Mouse (Mus musculus) cerebellum, postnatal 14 days (tissue): ENCODE results near the gene Tbx4.

Experiments
- DNase-seq, 2 experiments: peaks; one replicate each; pipeline ENCODE4 v3.0.0; 2021; ENCODE audit warnings: mixed read lengths in 2 of 2

Tbx4 gene

GRCm38 (mm10) chr11:85910133-85910532, 23.9 kb downstream of the Tbx4 start:
- DNase-seq: no peak

- DNase-seq: peak; percentile 7 to 17
Observed at GRCm38 (mm10) chr11:85913506-85913905, 27.3 kb downstream of the Tbx4 start.

- no peak for DNase-seq
Observed at GRCm38 (mm10) chr11:85917091-85917992, 31.1 kb downstream of the Tbx4 start.

- no peak for DNase-seq
Observed at GRCm38 (mm10) chr11:85917993-85918325, 31.7 kb downstream of the Tbx4 start.

- no peak for DNase-seq
Observed at GRCm38 (mm10) chr11:85918388-85918940, 32.2 kb downstream of the Tbx4 start.

GRCm38 (mm10) chr11:85925294-85925743, 39.1 kb downstream of the Tbx4 start:
- peak; percentile 20 to 34 for DNase-seq

GRCm38 (mm10) chr11:85926287-85926764, 40.1 kb downstream of the Tbx4 start:
- no peak for DNase-seq

GRCm38 (mm10) chr11:85928106-85928505, 41.9 kb downstream of the Tbx4 start:
- DNase-seq: no peak

- no peak for DNase-seq
Observed at GRCm38 (mm10) chr11:85929651-85930050, 43.4 kb downstream of the Tbx4 start.

GRCm38 (mm10) chr11:85941785-85942570, 55.8 kb downstream of the Tbx4 start:
- no peak for DNase-seq

GRCm38 (mm10) chr11:85948765-85949164, 62.5 kb downstream of the Tbx4 start:
- DNase-seq: no peak

GRCm38 (mm10) chr11:85949749-85950148, 63.5 kb downstream of the Tbx4 start:
- no peak for DNase-seq

- no peak for DNase-seq
Observed at GRCm38 (mm10) chr11:85952538-85952937, 66.3 kb downstream of the Tbx4 start.

- no peak for DNase-seq
Observed at GRCm38 (mm10) chr11:85955611-85956010, 69.4 kb downstream of the Tbx4 start.

- no peak for DNase-seq
Observed at GRCm38 (mm10) chr11:85956422-85956821, 70.2 kb downstream of the Tbx4 start.

- DNase-seq: no peak
Observed at GRCm38 (mm10) chr11:85956950-85957778, 70.9 kb downstream of the Tbx4 start.

- DNase-seq: no peak
Observed at GRCm38 (mm10) chr11:85959837-85960236, 73.6 kb downstream of the Tbx4 start.

- no peak for DNase-seq
Observed at GRCm38 (mm10) chr11:85960273-85960672, 74.1 kb downstream of the Tbx4 start.

- no peak for DNase-seq
Observed at GRCm38 (mm10) chr11:85961498-85961897, 75.3 kb downstream of the Tbx4 start.
